Mouse (Mus musculus): Measurements from ENCODE around the gene Noc3l. TPM values are rescaled to one million over a fixed set of nuclear protein-coding genes. Genes with fewer than 3 reads are reported as not detected.

Gene Noc3l
- polyA plus RNA-seq, 1 experiment, result 4.4 TPM

DNA sequence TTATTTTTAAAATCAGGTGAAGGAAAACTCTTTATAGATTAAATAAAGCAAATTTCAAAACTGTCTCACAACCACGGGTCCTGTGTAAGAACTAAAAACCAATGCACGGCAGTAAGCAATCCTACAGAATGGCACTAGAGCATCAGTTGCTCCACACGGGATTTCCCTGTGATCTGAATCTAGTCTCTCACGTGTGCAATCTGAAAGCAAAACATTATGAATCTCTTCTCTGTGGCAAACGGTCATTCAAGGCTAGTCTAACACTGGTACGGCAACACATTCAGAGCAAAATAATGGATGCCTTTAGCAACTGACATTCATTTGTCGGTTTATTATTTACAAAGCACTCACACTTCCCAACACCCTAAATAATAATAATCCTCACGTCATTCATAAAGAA lies 846 bp downstream of the Noc3l start:
- Histone ChIP-seq H3ac (ENCODE audit: control insufficient read depth, insufficient read length, low read depth) (peak overlapping the region; percentile 4), H3K36me3 (ENCODE audit: control insufficient read depth, insufficient read depth) (peaks cover 19% of the 10 kb centered on the region), H3K79me2 (ENCODE audit: control insufficient read depth, insufficient read depth) (peaks cover 34% of the 10 kb centered on the region)

DNA sequence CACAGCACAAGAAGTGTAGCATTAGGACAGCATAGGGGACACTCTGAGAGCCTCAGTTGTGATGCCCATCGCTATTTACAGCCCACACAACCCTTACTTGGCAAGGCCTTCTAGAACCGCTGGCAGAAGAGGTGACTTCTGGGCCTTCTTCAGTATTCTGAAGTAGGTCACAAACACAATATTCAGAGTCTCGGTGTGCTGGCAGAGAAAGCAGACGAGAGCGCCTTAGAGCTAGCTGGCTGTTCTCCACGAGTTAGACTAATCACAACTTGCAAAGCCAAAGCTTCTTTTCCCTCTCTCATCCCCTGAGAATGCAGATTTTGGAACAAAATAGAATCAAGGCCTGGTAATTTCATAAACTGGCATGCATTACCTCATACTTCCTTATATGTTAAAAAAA lies 20.2 kb downstream of the Noc3l start:
- Histone ChIP-seq H3K27me3 (ENCODE audit: control insufficient read depth, insufficient read depth, insufficient read length) (no peaks in the 10 kb centered on the region), H3ac (ENCODE audit: control insufficient read depth, insufficient read length, low read depth) (no peak overlapping the region)

More for the DNA sequence above, 846 bp downstream of the Noc3l start:
- no peaks in the 10 kb centered on the region for H3K27me3 ChIP-seq (ENCODE audit: control insufficient read depth, insufficient read depth, insufficient read length)
- no peak for TF ChIP-seq MAX (IDR thresholded peaks at IDR 0.05)
- no peak for TF ChIP-seq MYOD1 (IDR thresholded peaks at IDR 0.05; ENCODE audit: control insufficient read depth, insufficient read length, low read depth)
- no peak for TF ChIP-seq MYOG (IDR thresholded peaks at IDR 0.05; ENCODE audit: control insufficient read depth, extremely low read depth, insufficient read length)
- no peak for TF ChIP-seq CEBPB (IDR thresholded peaks at IDR 0.05; ENCODE audit: low read depth)
- TF ChIP-seq USF1 (IDR thresholded peaks at IDR 0.05; ENCODE audit: low read depth), result no peak
- no peak for TF ChIP-seq CTCF (IDR thresholded peaks at IDR 0.05; ENCODE audit: control insufficient read depth, insufficient read depth, insufficient read length)
- TF ChIP-seq FOSL1 (IDR thresholded peaks at IDR 0.05; ENCODE audit: insufficient read depth, low read length, poor library complexity, severe bottlenecking), result no peak
- H3K4me3 ChIP-seq (ENCODE audit: insufficient read depth, poor library complexity, severe bottlenecking), result peak overlapping the region; percentile 89
- peaks cover 21% of the 10 kb centered on the region for H3K79me3 ChIP-seq (ENCODE audit: low read depth)

DNA sequence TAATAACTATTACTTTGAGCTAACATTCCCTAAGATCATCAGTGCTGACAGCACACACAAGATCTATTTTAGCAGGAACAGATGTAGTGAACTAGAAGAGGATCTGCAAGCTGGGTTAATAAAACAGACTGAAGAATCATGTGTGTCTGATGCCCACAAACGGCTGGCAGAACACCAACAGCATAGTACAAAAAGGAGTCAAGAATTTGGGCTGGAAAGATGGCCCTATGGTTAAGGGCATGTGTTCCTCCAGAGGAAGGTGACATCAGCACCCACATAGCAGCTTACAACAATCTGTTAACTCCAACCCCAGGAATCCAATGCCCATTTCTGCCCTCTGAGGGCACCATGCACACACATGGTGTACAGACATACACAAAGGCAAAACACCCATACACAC lies 20.7 kb downstream of the Noc3l start:
- Histone ChIP-seq H3K36me3 (ENCODE audit: control insufficient read depth, insufficient read depth) (peaks cover 91% of the 10 kb centered on the region), H3ac (ENCODE audit: control insufficient read depth, insufficient read length, low read depth) (no peak overlapping the region), H3K79me2 (ENCODE audit: control insufficient read depth, insufficient read depth) (no peaks in the 10 kb centered on the region), H3K4me3 (ENCODE audit: insufficient read depth, poor library complexity, severe bottlenecking) (no peak overlapping the region), H3K79me3 (ENCODE audit: low read depth) (no peaks in the 10 kb centered on the region), H3K27me3 (ENCODE audit: control insufficient read depth, insufficient read depth, insufficient read length) (no peaks in the 10 kb centered on the region)
- TF ChIP-seq FOSL1 (IDR thresholded peaks at IDR 0.05; ENCODE audit: insufficient read depth, low read length, poor library complexity, severe bottlenecking) (no peak), USF1 (IDR thresholded peaks at IDR 0.05; ENCODE audit: low read depth) (no peak), MYOG (IDR thresholded peaks at IDR 0.05; ENCODE audit: control insufficient read depth, extremely low read depth, insufficient read length) (no peak), MYOD1 (IDR thresholded peaks at IDR 0.05; ENCODE audit: control insufficient read depth, insufficient read length, low read depth) (no peak), MAX (IDR thresholded peaks at IDR 0.05) (no peak)

More for the DNA sequence above, 20.2 kb downstream of the Noc3l start:
- no peak for TF ChIP-seq CTCF (IDR thresholded peaks at IDR 0.05; ENCODE audit: control insufficient read depth, insufficient read depth, insufficient read length)
- TF ChIP-seq MYOD1 (IDR thresholded peaks at IDR 0.05; ENCODE audit: control insufficient read depth, insufficient read length, low read depth), result no peak
- no peak for TF ChIP-seq MAX (IDR thresholded peaks at IDR 0.05)
- TF ChIP-seq FOSL1 (IDR thresholded peaks at IDR 0.05; ENCODE audit: insufficient read depth, low read length, poor library complexity, severe bottlenecking), result no peak
- TF ChIP-seq USF1 (IDR thresholded peaks at IDR 0.05; ENCODE audit: low read depth), result no peak
- no peak for TF ChIP-seq CEBPB (IDR thresholded peaks at IDR 0.05; ENCODE audit: low read depth)
- TF ChIP-seq MYOG (IDR thresholded peaks at IDR 0.05; ENCODE audit: control insufficient read depth, extremely low read depth, insufficient read length), result no peak
- Histone ChIP-seq H3K79me3 (ENCODE audit: low read depth) (no peaks in the 10 kb centered on the region), H3K4me3 (ENCODE audit: insufficient read depth, poor library complexity, severe bottlenecking) (no peak overlapping the region), H3K36me3 (ENCODE audit: control insufficient read depth, insufficient read depth) (peaks cover 91% of the 10 kb centered on the region), H3K79me2 (ENCODE audit: control insufficient read depth, insufficient read depth) (no peaks in the 10 kb centered on the region)

DNA sequence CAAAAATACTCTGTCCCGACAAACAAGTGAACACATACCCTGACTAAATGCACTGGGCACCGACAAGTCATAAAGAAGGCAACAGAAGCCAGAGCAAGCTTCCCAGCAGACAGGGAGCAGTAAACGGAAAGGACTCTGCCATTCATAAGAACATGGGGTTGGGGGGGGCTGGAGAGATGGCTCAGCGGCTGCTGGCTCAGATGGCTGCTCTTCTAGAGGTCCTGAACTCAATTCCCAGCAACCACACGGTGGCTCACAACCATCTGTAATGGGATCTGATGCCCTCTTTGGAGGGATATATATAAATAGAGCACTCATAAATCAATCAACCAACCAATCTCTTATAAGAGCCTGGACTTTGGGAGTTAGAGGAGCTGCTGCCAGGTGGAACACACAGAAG lies 22.5 kb downstream of the Noc3l start:
- H3K79me2 ChIP-seq (ENCODE audit: control insufficient read depth, insufficient read depth), result no peaks in the 10 kb centered on the region
- H3K27me3 ChIP-seq (ENCODE audit: control insufficient read depth, insufficient read depth, insufficient read length), result no peaks in the 10 kb centered on the region
- H3K79me3 ChIP-seq (ENCODE audit: low read depth), result no peaks in the 10 kb centered on the region
- no peak overlapping the region for H3K4me3 ChIP-seq (ENCODE audit: insufficient read depth, poor library complexity, severe bottlenecking)
- peaks cover 86% of the 10 kb centered on the region for H3K36me3 ChIP-seq (ENCODE audit: control insufficient read depth, insufficient read depth)
- no peak overlapping the region for H3ac ChIP-seq (ENCODE audit: control insufficient read depth, insufficient read length, low read depth)
- TF ChIP-seq FOSL1 (IDR thresholded peaks at IDR 0.05; ENCODE audit: insufficient read depth, low read length, poor library complexity, severe bottlenecking) (no peak), MYOD1 (IDR thresholded peaks at IDR 0.05; ENCODE audit: control insufficient read depth, insufficient read length, low read depth) (no peak), MYOG (IDR thresholded peaks at IDR 0.05; ENCODE audit: control insufficient read depth, extremely low read depth, insufficient read length) (no peak), USF1 (IDR thresholded peaks at IDR 0.05; ENCODE audit: low read depth) (no peak), MAX (IDR thresholded peaks at IDR 0.05) (no peak), CTCF (IDR thresholded peaks at IDR 0.05; ENCODE audit: control insufficient read depth, insufficient read depth, insufficient read length) (no peak), CEBPB (IDR thresholded peaks at IDR 0.05; ENCODE audit: low read depth) (no peak)

DNA sequence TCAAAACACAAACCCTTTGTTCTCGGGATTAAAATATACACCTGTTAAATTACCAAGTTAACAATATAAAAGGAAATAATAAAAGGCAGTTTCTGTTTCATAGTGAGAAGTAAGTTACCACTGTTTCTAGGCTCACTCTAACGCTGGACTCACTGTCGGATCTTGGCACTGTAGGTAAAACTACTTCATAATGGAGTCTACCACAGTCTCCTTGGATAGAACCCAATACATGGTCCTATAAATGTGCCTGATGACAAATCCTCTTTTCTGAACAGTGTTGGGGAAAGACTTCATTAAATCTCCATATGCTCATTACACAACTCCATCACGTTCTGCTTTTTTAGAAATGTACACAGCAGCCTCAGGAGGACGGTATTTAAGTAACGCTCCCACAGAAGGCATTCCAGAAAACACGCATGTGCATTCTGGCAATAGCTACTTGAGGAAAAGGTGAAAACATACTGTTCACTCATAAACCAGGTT lies 25.4 kb downstream of the Noc3l start:
- no peak for TF ChIP-seq CEBPB (IDR thresholded peaks at IDR 0.05; ENCODE audit: low read depth)
- no peak for TF ChIP-seq MYOD1 (IDR thresholded peaks at IDR 0.05; ENCODE audit: control insufficient read depth, insufficient read length, low read depth)
- TF ChIP-seq FOSL1 (IDR thresholded peaks at IDR 0.05; ENCODE audit: insufficient read depth, low read length, poor library complexity, severe bottlenecking), result no peak
- TF ChIP-seq MYOG (IDR thresholded peaks at IDR 0.05; ENCODE audit: control insufficient read depth, extremely low read depth, insufficient read length), result no peak
- TF ChIP-seq USF1 (IDR thresholded peaks at IDR 0.05; ENCODE audit: low read depth), result no peak
- TF ChIP-seq CTCF (IDR thresholded peaks at IDR 0.05; ENCODE audit: control insufficient read depth, insufficient read depth, insufficient read length), result no peak
- TF ChIP-seq MAX (IDR thresholded peaks at IDR 0.05), result no peak
- Histone ChIP-seq H3ac (ENCODE audit: control insufficient read depth, insufficient read length, low read depth) (no peak overlapping the region), H3K79me3 (ENCODE audit: low read depth) (no peaks in the 10 kb centered on the region), H3K4me3 (ENCODE audit: insufficient read depth, poor library complexity, severe bottlenecking) (no peak overlapping the region), H3K79me2 (ENCODE audit: control insufficient read depth, insufficient read depth) (no peaks in the 10 kb centered on the region), H3K36me3 (ENCODE audit: control insufficient read depth, insufficient read depth) (peaks cover 82% of the 10 kb centered on the region), H3K27me3 (ENCODE audit: control insufficient read depth, insufficient read depth, insufficient read length) (no peaks in the 10 kb centered on the region)

DNA sequence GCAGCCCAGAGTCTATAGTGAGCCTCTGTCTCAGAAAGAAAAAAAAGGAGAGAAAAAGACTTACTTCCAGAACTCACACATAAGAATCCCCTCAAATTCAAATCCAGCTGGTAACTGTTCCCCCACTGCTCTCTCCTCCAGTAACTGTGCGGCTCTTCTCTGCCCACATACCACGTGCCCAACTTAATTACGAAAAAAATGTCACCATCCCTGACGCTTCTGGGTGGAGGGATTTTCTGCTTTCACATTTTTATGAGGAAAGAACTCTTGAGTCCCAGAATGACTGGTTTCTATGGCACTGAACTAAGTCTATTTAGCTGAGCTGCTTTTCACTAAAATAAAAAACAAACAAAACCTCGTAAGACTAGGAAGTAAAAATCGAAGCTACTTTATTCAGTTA lies 31.3 kb downstream of the Noc3l start:
- no peak for TF ChIP-seq CEBPB (IDR thresholded peaks at IDR 0.05; ENCODE audit: low read depth)
- no peak for TF ChIP-seq MYOG (IDR thresholded peaks at IDR 0.05; ENCODE audit: control insufficient read depth, extremely low read depth, insufficient read length)
- no peak for TF ChIP-seq MYOD1 (IDR thresholded peaks at IDR 0.05; ENCODE audit: control insufficient read depth, insufficient read length, low read depth)
- no peak for TF ChIP-seq FOSL1 (IDR thresholded peaks at IDR 0.05; ENCODE audit: insufficient read depth, low read length, poor library complexity, severe bottlenecking)
- no peak for TF ChIP-seq MAX (IDR thresholded peaks at IDR 0.05)
- no peak for TF ChIP-seq CTCF (IDR thresholded peaks at IDR 0.05; ENCODE audit: control insufficient read depth, insufficient read depth, insufficient read length)
- TF ChIP-seq USF1 (IDR thresholded peaks at IDR 0.05; ENCODE audit: low read depth), result no peak
- no peaks in the 10 kb centered on the region for H3K79me2 ChIP-seq (ENCODE audit: control insufficient read depth, insufficient read depth)
- H3K27me3 ChIP-seq (ENCODE audit: control insufficient read depth, insufficient read depth, insufficient read length), result no peaks in the 10 kb centered on the region
- no peak overlapping the region for H3K4me3 ChIP-seq (ENCODE audit: insufficient read depth, poor library complexity, severe bottlenecking)
- H3K79me3 ChIP-seq (ENCODE audit: low read depth), result no peaks in the 10 kb centered on the region
- H3ac ChIP-seq (ENCODE audit: control insufficient read depth, insufficient read length, low read depth), result no peak overlapping the region
- peaks cover 28% of the 10 kb centered on the region for H3K36me3 ChIP-seq (ENCODE audit: control insufficient read depth, insufficient read depth)

All from C2C12 (cell line).